Mouse (Mus musculus) adrenal gland, postnatal 4 days (tissue): ENCODE results near the gene Gm8369. TPM values are rescaled to one million over a fixed set of nuclear protein-coding genes. Genes with fewer than 3 reads are reported as not detected.
"Not testable (repeated sequence)": the region's sequence is repeated elsewhere in the genome, so short reads cannot be mapped to it uniquely, and the experiment has no call there.

Experiments
- DNase-seq, 2 experiments: peaks; one replicate each; pipeline ENCODE4 v3.0.0; 2021 to 2022; ENCODE audit warnings: low spot score in 2 of 2, mixed read lengths in 2 of 2
- total RNA-seq, 2 experiments: library from RNA; stranded (reverse); gene quantifications; 2 replicates each; pipeline ENCODE4 v1.2.3; 2021

Gm8369 gene
- total RNA-seq, 2 experiments from 2014 or later = not detected

DNA sequence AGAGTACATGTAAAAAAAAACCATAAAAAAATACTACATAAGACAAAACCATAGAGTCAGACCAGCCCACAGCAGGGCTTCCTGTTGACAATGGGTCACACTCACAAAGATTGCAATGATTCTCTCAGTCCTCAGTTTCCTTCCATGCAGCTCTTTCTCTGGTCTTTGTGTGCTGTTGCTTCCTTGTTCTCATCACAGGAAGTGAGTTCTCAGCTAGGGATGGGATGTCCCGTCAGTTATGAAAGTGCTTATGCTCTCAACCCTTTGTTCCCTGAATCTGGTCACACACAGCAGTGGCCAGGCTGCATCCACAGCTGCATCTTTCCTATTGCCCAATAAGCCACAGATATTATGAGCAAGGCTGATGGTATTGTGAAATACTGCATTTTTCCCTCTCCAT, 27.7 kb downstream of the Gm8369 start:
- no peak for DNase-seq

- no peak for DNase-seq
These were observed 30.5 kb downstream of the Gm8369 start, which contains the start of gene Ms4a6b for GRCm38 (mm10) chr19:11516246-11516645. Gene Ms4a6b, plus strand, starts transcription at chr19:11516512.

DNA sequence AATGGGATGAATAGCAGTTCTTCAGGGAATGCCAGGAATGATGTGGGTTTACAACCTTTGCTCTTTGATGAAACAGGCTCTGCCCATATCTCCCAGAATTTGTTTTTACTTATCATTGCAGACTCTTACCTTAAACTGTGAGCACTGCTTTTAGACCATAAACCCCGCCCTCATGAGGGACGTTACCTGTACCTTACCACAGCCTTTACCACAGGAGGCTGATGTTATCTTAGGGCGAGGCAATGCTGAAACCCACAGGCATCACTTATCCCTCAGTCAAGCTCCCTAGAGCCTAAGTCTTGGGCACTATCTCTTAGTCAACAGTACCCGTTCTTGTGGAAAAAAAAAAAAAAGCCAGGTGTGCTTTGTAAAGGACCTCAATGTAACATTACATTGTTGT, 31.1 kb downstream of the Gm8369 start:
- no peak for DNase-seq

- DNase-seq = not testable (repeated sequence)
These were observed 31.6 kb downstream of the Gm8369 start for GRCm38 (mm10) chr19:11517373-11517772.

DNA sequence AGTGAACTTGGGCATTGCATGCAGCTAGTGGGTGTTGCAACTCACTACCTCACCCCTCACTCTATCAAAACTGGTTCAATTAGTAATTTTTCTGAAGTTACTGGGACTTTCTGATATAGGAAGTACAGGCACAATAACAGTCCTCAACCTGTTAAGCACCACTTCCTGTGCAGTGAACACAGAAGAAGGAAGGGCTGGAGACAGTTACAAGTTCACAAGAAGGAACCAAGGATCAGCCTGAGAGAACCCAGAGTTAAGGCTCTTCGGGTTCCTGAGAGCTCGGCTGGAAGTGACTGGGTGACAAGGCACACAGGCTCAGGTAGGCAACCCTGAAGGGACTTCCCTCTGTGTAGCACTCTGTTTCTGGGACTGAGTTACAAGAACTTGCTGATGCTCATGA, 32.6 kb downstream of the Gm8369 start:
- not testable (repeated sequence) for DNase-seq

DNA sequence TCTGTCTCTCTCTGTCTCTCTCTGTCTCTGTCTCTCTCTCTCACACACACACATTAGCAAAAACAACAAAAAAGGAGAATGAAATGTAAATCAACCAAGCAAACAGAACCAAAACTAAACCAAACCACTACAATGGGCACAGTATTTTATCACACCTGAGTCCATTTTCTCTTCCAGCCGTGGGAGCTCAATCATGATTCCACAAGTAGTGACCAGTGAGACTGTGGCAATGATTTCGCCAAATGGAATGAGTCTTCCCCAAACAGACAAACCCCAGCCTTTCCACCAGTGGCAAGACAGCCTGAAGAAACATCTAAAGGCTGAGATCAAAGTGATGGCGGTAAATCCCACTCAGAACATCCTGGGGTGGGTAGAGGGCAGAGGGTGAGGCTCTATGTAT, 34.4 kb downstream of the Gm8369 start:
- DNase-seq = no peak

DNA sequence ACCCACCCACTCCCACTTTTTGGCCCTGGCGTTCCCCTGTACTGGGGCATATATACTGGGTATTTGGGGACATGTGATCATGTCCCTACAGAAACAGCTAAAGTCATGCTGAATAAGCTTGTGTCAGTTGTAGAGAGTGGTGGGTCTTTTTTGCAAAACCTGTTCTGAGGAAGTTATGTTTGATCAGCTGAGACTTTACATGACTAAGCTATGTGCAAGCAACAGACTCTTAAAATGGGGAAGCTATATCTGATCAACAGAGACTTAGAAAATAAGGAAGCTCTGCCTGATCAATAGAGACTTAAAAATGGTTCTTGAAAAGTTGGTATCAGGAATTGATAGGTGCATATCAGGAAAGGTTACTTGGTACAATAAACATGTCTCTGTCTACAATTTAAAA, 47.7 kb downstream of the Gm8369 start:
- DNase-seq = no peak

DNA sequence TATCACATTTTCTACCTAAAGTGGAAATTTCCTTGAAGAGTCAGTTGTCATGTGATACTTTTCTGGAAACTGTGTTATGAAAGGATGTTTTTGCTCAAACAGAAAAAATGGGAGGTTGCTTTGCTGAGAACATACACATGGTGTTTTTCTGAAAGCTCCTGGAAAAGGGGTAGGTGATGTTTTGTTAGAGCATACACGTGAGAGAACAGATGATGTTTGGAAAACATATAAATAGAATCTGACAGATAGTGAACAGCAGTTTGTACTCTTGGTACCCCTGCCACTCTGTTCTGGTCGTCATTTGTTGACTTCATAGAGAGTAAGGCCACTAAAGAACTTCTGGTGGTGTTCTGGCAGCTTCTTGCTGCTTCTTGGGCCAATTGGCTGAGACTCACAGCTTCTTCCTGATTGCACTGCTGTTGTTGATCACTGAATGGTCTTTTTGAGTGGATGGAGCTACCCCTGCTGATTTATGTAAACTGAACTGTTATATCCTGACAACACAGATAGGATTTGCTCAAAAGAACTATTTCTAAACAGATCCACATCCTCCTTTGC, 48.2 kb downstream of the Gm8369 start:
- DNase-seq = no peak

DNA sequence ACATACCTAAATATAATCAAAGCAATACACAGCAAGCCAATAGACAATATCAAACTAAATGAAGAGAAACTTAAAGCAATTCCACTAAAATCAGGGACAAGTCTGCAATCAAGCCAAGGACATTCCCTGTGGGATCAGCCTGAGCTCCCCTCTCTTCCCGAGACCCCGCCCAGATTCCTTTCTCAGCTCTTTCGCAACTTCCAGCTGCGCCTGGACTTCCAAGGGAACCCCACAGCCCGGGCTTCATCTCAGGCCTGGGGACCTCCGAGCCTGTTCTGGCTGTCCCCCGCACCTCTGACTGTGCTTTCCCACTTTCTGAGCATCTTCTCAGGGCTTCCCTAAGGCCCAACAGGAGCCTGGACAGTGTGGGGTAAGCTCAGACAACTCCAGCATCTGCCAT, 50.9 kb downstream of the Gm8369 start, which contains the start of gene Ms4a4d:
Gene Ms4a4d (plus strand): TSS at position 209 of the 400 bp plus-strand sequence.
- DNase-seq = no peak

- no peak for DNase-seq
These were observed 51.6 kb downstream of the Gm8369 start for GRCm38 (mm10) chr19:11537336-11537735.

DNA sequence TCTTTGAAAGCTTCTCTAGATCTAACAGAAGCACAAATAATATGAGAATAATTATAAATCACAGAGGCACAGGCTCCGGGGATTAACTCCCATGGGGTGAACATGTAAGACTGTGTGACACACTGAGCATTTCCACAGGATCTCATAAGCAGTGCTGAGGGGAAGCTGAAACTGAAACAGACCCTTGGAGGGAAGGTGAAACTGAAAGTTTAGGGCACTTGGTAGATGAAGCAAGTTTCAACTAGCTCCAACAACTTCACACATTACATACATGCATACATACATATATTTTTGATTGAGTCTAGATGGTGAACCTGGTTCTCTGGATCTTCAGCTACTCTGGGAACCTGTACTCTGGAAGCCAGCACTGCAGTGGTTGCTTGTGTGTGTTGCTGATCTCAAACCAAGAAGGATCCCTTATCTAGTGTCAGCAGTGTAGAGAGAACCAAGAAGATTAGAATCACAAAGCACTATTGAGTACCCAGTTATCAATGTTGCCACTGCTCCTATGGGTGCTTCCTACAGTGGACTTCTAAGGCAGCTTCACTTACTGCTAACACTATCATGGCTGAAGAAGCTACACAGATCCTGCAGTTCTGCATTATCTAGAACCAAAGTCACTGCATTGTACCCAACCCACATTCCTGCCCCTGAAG, 54.6 kb downstream of the Gm8369 start:
- not testable (repeated sequence) for DNase-seq

DNA sequence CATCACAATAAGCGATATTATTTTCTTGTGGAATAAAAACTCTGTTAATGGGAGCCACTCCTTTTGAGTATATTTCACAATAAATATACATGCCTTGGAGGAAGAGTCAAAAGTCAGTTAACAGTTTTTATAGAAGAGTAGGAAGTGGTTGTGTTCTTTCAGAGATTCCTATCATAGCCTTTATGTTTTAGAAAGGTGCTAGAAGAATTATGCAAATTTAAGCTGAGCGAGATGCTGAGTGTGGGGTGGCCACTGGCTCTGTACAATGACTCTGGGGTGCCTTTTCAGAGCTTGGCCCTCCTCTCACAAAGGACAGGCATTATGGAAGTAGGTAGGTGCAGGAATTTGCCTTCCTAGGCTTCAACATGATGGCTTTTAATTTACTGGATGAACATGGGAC, 58.6 kb downstream of the Gm8369 start:
- DNase-seq = not testable (repeated sequence)

DNA sequence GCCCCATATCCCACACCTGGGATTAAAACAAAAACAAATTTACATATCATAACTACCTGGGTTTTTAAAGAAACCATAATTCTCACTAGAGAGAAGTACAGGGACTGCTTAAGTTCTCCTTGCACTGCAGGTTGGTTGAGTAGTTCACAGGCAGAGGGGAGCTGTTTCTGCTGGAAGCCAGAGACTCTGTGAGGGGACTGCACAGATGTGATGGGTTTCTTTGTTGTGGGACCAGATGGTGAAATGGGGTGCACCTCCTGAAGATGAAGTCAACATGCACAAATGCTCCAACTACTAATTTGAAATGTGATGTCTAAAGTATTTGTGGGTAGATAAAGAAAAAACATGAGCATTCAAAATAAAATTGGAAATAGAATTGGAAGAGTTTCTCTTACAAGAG, 62.2 kb downstream of the Gm8369 start:
- no peak for DNase-seq

DNA sequence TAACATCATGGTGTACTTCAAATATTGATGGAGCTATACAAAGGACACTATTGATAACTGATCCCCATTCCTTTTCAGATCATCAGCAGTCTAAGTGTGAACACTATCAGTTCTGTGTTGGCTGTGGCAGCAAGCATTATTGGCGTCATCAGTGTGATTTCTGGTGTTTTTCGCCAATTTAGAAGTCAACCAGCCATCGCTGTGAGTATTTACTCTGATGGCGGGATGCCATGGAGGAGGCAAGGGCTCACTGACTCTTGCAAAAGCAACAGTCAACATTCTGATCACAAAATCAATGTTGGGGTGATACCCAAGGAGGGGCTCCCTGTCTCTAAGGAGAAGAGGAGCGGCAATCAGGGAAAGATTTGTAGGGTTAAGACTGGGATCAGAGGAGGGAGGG, 69.0 kb downstream of the Gm8369 start:
- DNase-seq = no peak

- DNase-seq = not testable (repeated sequence)
These were observed 73.8 kb downstream of the Gm8369 start for GRCm38 (mm10) chr19:11559560-11559959.

Other genes with a start within 250 kb of the Gm8369 start
- gene Ms4a1, start 219.7 kb upstream of the Gm8369 start, total RNA-seq = 1 to 10 TPM in 1 of 2 experiments, under 1 TPM in 1; 0.50 to 1.2 TPM
- not detected for gene Ms4a5, start 202.1 kb upstream of the Gm8369 start, total RNA-seq
- gene Ms4a14, start 171.5 kb upstream of the Gm8369 start, total RNA-seq = under 1 TPM; 0.08 to 0.11 TPM
- gene Ms4a7, start 149.8 kb upstream of the Gm8369 start, total RNA-seq = 1 to 10 TPM; 2.3 to 3.1 TPM
- gene Ms4a4a, start 110.4 kb upstream of the Gm8369 start, total RNA-seq = 1 to 10 TPM; 5.4 to 6.5 TPM
- gene Ms4a4c, start 81.2 kb upstream of the Gm8369 start, total RNA-seq = not detected
- 1 to 10 TPM in 1 of 2 experiments, under 1 TPM in 1; 0.71 to 1.6 TPM for gene Ms4a4b, start 42.4 kb upstream of the Gm8369 start, total RNA-seq
- 10 to 100 TPM; 10.2 to 10.3 TPM for gene Ms4a6c, start 16.6 kb upstream of the Gm8369 start, total RNA-seq
- 1 to 10 TPM; 4.4 to 5.5 TPM for gene Ms4a6b, start 30.6 kb downstream of the Gm8369 start, total RNA-seq
- under 1 TPM; 0.39 to 0.68 TPM for gene Ms4a4d, start 50.9 kb downstream of the Gm8369 start, total RNA-seq
- 1 to 10 TPM; 3.7 to 4.4 TPM for gene Ms4a6d, start 118.9 kb downstream of the Gm8369 start, total RNA-seq
- under 1 TPM; 0.20 to 0.98 TPM for gene Ms4a2, start 137.8 kb downstream of the Gm8369 start, total RNA-seq
- 1 to 10 TPM in 1 of 2 experiments, under 1 TPM in 1; 0.53 to 1.2 TPM for gene Ms4a3, start 154.9 kb downstream of the Gm8369 start, total RNA-seq
- not detected for gene Oosp2, start 174.6 kb downstream of the Gm8369 start, total RNA-seq
- under 1 TPM in 1 of 2 experiments, not detected in 1; 0.96 TPM for gene Oosp1, start 205.2 kb downstream of the Gm8369 start, total RNA-seq
- not detected for gene Oosp3, start 211.1 kb downstream of the Gm8369 start, total RNA-seq